Mouse (Mus musculus) ZHBTc4 (cell line): ENCODE results near the gene Ccdc186.

Experiments used
- DNase-seq: peaks from one replicate; pipeline ENCODE4 v3.0.0-alpha.2; 2011; ENCODE audit warnings: low read depth, low spot score

Gene Ccdc186

GRCm38 (mm10) chr19:56821798-56822447 lies at the start of gene Ccdc186:
Ccdc186 (minus strand) TSS chr19:56822190.
- DNase-seq = peak; percentile 99

- no peak for DNase-seq
Observed at GRCm38 (mm10) chr19:56867701-56868100, 45.7 kb upstream of the Ccdc186 start.

GRCm38 (mm10) chr19:56856455-56856854 lies 34.5 kb upstream of the Ccdc186 start:
- no peak for DNase-seq

- no peak for DNase-seq
Observed at GRCm38 (mm10) chr19:56852590-56852989, 30.6 kb upstream of the Ccdc186 start.

GRCm38 (mm10) chr19:56842974-56843373 lies 21.0 kb upstream of the Ccdc186 start:
- no peak for DNase-seq

GRCm38 (mm10) chr19:56838942-56839706 lies 17.1 kb upstream of the Ccdc186 start:
- no peak for DNase-seq

- peak; percentile 32 for DNase-seq
Observed at GRCm38 (mm10) chr19:56835340-56835739, 13.3 kb upstream of the Ccdc186 start.

GRCm38 (mm10) chr19:56830163-56830562 lies 8.2 kb upstream of the Ccdc186 start:
- no peak for DNase-seq

- DNase-seq = no peak
Observed at GRCm38 (mm10) chr19:56829267-56829666, 7.3 kb upstream of the Ccdc186 start.

GRCm38 (mm10) chr19:56828305-56828704 lies 6.3 kb upstream of the Ccdc186 start:
- no peak for DNase-seq

- peak; percentile 83 for DNase-seq
Observed at GRCm38 (mm10) chr19:56826047-56826631, 4.1 kb upstream of the Ccdc186 start, which contains the start of gene Tdrd1. Tdrd1 (plus strand) TSS chr19:56826209.

GRCm38 (mm10) chr19:56822448-56822836 lies 452 bp upstream of the Ccdc186 start:
- no peak for DNase-seq

- DNase-seq = no peak
Observed at GRCm38 (mm10) chr19:56821040-56821797, 771 bp downstream of the Ccdc186 start.

- DNase-seq = no peak
Observed at GRCm38 (mm10) chr19:56817851-56818526, 4.0 kb downstream of the Ccdc186 start.

- DNase-seq = no peak
Observed at GRCm38 (mm10) chr19:56813360-56813759, 8.6 kb downstream of the Ccdc186 start.

- peak; percentile 73 for DNase-seq
Observed at GRCm38 (mm10) chr19:56811590-56811989, 10.4 kb downstream of the Ccdc186 start.

GRCm38 (mm10) chr19:56810641-56811146 lies 11.3 kb downstream of the Ccdc186 start:
- no peak for DNase-seq

GRCm38 (mm10) chr19:56808771-56809170 lies 13.2 kb downstream of the Ccdc186 start:
- DNase-seq = peak; percentile 26

- DNase-seq = no peak
Observed at GRCm38 (mm10) chr19:56807122-56807521, 14.9 kb downstream of the Ccdc186 start.

- DNase-seq = no peak
Observed at GRCm38 (mm10) chr19:56805366-56805765, 16.6 kb downstream of the Ccdc186 start.

- no peak for DNase-seq
Observed at GRCm38 (mm10) chr19:56802352-56802746, 19.6 kb downstream of the Ccdc186 start.
